Mouse (Mus musculus): ENCODE data around the gene Srebf2.

The Srebf2 gene

GRCm38 (mm10) chr15:82206365-82207104 is 59.6 kb downstream of the Srebf2 start:
- no peak for DNase-seq (ENCODE audit: low read depth, low spot score)

- no peak for DNase-seq (ENCODE audit: low read depth, low spot score)
These were observed 60.1 kb downstream of the Srebf2 start for GRCm38 (mm10) chr15:82207105-82207459.

- DNase-seq (ENCODE audit: low read depth, low spot score), result no peak
These were observed 60.7 kb downstream of the Srebf2 start for GRCm38 (mm10) chr15:82207504-82208219.

- DNase-seq (ENCODE audit: low read depth, low spot score), result no peak
These were observed 61.3 kb downstream of the Srebf2 start for GRCm38 (mm10) chr15:82208307-82208706.

- no peak for DNase-seq (ENCODE audit: low read depth, low spot score)
These were observed 62.5 kb downstream of the Srebf2 start for GRCm38 (mm10) chr15:82209295-82210050.

- no peak for DNase-seq (ENCODE audit: low read depth, low spot score)
These were observed 63.8 kb downstream of the Srebf2 start for GRCm38 (mm10) chr15:82210801-82211200.

- no peak for DNase-seq (ENCODE audit: low read depth, low spot score)
These were observed 64.3 kb downstream of the Srebf2 start for GRCm38 (mm10) chr15:82211281-82211680.

- no peak for DNase-seq (ENCODE audit: low read depth, low spot score)
These were observed 65.2 kb downstream of the Srebf2 start for GRCm38 (mm10) chr15:82211911-82212751.

- no peak for DNase-seq (ENCODE audit: low read depth, low spot score)
These were observed 65.7 kb downstream of the Srebf2 start, which contains the start of gene Shisa8 for GRCm38 (mm10) chr15:82212752-82213063. TSS of gene Shisa8 (minus strand) at chr15:82212815.

GRCm38 (mm10) chr15:82213222-82213621 is 66.2 kb downstream of the Srebf2 start:
- no peak for DNase-seq (ENCODE audit: low read depth, low spot score)

- no peak for DNase-seq (ENCODE audit: low read depth, low spot score)
These were observed 68.5 kb downstream of the Srebf2 start for GRCm38 (mm10) chr15:82215332-82216046.

- DNase-seq (ENCODE audit: low read depth, low spot score), result no peak
These were observed 69.3 kb downstream of the Srebf2 start for GRCm38 (mm10) chr15:82216142-82216827.

- no peak for DNase-seq (ENCODE audit: low read depth, low spot score)
These were observed 70.1 kb downstream of the Srebf2 start for GRCm38 (mm10) chr15:82217039-82217438.

- DNase-seq (ENCODE audit: low read depth, low spot score), result no peak
These were observed 71.0 kb downstream of the Srebf2 start for GRCm38 (mm10) chr15:82217980-82218379.

- no peak for DNase-seq (ENCODE audit: low read depth, low spot score)
These were observed 72.0 kb downstream of the Srebf2 start for GRCm38 (mm10) chr15:82218778-82219666.

GRCm38 (mm10) chr15:82220003-82220675 is 73.2 kb downstream of the Srebf2 start:
- no peak for DNase-seq (ENCODE audit: low read depth, low spot score)

GRCm38 (mm10) chr15:82221104-82221860 is 74.3 kb downstream of the Srebf2 start:
- DNase-seq (ENCODE audit: low read depth, low spot score), result no peak

- no peak for DNase-seq (ENCODE audit: low read depth, low spot score)
These were observed 76.3 kb downstream of the Srebf2 start for GRCm38 (mm10) chr15:82223251-82223650.
